Mouse (Mus musculus) urinary bladder, postnatal 14 days (tissue): ENCODE results near the gene Magoh.
A peak's percentile ranks its signal among the peaks of the same experiment; 100 is the strongest.

ENCODE experiments used
- DNase-seq: peaks from one replicate; pipeline ENCODE4 v3.0.0; 2021; ENCODE audit warnings: low spot score

Magoh gene

GRCm38 (mm10) chr4:107879254-107880050 lies at the start of gene Magoh:
Gene Magoh, plus strand, starts transcription at chr4:107879755.
- DNase-seq: peak; percentile 98

GRCm38 (mm10) chr4:107830189-107830588 lies 49.4 kb upstream of the Magoh start:
- no peak for DNase-seq

- no peak for DNase-seq
Measured at GRCm38 (mm10) chr4:107830821-107831221, 48.7 kb upstream of the Magoh start.

DNA sequence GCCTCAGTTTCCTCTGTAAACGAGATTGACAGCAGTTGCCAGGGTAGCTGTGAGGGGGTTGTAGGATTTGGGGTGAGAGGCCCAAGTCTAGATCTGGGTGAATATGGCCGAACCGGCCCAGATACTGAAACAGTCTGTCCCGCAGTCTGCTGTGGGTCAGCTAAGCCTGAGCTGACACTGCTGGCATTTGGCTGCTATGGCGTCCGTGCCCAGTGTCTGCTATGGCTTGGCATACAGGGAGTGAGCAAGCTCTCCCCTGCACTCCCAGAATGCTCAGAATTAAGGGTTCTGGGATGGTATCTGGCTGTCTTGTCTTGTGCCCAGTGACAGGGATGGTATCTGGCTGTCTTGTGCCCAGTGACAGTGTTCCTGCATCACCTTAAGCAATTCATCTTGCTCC lies 47.9 kb upstream of the Magoh start:
- no peak for DNase-seq

DNA sequence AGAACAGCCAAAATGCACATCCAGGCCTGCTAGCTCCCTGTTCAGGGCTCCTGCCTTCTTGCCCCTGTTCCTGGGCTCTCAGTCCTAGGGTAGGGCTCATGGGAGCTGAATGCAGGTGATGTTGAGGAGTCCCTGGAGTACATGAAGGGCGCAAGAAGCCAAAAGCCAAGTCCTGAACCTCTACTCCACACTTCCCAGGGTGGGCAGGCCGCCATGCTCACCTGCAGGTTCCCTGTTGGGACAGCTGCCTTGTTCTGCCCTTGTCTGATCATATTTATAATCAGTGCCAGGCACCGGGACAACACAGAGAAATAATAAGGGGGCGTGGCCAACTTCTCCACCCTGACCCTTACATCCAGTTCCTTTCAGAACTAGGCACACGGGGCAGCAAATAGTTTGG lies 46.0 kb upstream of the Magoh start:
- no peak for DNase-seq

- no peak for DNase-seq
Measured at GRCm38 (mm10) chr4:107834643-107835314, 44.8 kb upstream of the Magoh start.

DNA sequence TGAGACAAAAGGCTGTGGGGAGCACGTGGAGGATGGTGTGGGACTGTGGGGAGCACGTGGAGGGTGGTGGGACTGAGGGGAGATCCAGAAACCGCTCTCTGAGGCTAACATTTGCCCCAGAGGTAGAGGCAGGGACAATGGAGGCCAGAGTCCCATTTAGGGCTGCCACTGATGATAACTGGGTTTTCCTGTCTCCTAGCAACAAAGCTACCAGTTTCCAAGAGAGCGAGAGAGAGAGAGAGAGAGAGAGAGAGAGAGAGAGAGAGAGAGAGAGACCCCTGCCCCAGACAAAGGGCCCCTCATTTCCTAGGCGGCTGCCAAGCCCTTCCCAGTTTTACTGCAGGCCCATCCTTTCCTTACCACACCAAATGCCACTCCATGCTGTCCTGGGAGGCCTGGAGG lies 44.0 kb upstream of the Magoh start:
- no peak for DNase-seq

DNA sequence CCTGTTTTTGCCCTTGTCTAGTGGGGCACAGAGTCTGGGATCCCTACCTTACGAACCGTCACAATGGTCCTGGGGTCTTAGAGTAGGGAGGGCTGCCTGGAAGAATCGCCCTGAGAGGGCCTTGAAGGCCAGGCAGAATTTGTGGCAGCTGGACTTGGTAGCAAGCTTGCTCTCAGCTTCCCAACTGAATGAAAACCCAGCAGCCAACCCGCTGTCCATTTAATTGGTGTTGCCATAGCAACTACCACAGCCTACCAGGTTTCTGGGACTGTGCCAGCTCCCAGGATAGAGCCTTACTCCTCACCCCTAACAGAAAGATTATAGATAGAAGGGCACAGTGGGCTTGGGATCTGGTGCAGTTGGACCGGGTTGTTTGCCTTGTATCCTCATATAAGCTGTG lies 42.8 kb upstream of the Magoh start:
- no peak for DNase-seq

GRCm38 (mm10) chr4:107837910-107838309 lies 41.6 kb upstream of the Magoh start:
- no peak for DNase-seq

DNA sequence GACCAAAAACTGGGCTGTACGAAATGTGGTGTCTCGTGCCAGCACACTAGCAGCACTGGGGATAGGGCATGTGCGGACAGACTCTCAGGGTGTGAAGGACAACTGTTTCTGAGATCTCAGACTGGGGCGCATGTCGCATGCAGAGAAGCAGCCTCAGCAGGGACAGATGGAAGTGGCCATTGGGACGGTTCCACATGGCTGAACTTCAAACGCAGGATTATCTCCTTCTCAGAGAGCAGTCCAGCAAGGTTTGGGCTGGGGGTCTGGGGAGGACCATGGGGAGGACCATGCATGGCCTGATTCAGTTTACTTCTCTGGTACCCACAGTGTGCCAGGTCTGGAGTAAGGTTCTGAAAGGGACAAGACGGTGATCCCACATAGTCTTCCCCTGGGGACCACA lies 35.9 kb upstream of the Magoh start:
- no peak for DNase-seq

DNA sequence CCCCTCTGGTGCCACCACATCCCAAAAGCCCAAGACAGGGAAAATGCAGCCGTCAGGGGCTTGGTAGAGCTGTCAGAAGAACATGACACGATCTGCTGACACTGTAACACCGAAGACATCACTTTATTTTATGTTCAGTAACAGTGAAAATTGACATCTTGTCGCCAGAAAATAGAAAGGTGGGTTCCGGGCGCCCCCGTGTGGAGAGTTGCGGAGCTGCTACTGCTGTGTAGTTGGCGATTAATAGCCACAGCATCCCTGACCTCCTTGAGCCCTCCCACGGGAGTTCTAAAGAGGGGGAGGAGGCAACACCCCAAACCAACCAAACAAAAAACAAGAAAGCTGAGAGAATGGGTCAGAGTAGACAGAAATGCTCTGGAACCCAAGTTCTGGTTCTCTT lies 34.6 kb upstream of the Magoh start:
- peak; percentile 73 for DNase-seq

DNA sequence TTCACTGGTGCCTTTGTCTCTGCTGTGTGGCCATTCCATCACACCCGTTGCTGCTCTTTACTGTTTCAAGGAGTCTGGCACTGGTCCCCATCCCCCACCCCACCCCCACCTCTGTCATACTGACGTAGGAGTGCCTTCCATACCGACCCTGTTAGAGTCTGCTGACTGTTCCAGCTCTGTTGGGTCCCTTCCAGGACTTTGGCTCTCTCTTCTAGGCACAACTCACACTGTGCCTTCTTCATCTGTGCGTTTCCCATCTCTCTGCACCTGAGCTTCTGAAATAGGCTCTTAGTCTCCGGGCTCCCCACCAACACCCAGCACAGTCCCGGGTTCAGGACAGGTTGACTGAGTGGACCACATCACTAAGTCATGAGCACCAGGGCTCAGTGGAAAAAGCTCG lies 32.8 kb upstream of the Magoh start:
- no peak for DNase-seq

DNA sequence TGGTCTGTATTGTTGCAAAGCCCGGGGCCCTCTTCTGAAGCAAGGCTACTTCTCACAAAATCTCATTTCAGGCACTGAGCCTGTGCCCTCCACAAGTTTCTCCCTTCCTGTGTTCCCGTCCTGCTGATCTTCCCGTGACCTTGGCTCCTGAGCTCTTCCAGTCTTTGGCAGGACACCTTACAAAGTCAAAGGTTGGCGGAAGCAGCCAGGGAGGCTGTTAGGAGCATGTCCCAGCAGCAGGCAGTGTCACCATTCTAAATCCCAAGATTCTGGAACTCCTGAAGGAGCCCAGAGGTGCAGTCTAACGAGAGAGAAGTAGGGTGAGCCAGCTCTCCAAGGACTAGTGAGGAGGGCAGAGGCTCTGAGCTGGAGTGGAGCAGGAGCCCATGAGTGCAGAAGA lies 31.0 kb upstream of the Magoh start:
- DNase-seq: no peak

- DNase-seq: no peak
Measured at GRCm38 (mm10) chr4:107849621-107850020, 29.9 kb upstream of the Magoh start.

DNA sequence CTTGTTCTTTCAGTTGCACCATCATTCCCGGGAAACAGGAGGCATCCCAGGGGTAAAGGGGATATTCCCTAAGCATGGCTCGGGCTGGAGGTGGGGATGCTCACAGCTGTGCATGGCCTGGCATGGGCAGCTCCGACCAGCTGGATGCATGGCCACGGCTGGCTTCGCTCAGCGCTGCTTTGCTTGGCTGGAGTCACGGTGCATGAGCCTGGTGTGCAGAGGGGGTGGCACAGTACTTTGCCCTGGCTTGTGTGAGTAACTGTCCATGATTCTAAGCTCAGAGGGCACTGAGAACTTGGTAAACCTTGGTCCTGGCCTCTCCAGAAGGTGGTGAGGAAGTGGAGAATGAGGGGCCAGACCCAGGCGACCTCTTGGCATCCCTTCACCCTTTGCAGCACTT lies 29.5 kb upstream of the Magoh start:
- no peak for DNase-seq

GRCm38 (mm10) chr4:107853333-107853732 lies 26.2 kb upstream of the Magoh start:
- DNase-seq: no peak

DNA sequence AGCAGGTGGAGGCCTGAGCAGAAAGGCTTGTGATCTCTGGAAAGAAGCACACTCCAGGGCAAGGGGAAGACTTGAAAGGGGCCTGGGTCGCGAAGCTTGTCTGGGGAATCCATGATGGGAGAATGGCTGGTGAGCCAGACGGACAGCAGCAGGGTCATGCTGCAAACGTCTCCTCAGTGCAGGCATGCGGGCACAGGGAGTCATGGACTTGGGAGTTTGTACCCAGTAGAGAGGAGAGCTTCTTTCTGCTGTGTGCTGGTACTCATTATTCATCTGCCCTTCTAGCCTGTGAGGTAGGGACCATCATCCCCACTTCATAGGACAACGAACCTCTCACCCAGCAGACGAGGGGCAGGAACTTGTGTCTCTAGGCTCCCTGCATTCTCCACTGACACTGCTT lies 25.7 kb upstream of the Magoh start:
- no peak for DNase-seq

DNA sequence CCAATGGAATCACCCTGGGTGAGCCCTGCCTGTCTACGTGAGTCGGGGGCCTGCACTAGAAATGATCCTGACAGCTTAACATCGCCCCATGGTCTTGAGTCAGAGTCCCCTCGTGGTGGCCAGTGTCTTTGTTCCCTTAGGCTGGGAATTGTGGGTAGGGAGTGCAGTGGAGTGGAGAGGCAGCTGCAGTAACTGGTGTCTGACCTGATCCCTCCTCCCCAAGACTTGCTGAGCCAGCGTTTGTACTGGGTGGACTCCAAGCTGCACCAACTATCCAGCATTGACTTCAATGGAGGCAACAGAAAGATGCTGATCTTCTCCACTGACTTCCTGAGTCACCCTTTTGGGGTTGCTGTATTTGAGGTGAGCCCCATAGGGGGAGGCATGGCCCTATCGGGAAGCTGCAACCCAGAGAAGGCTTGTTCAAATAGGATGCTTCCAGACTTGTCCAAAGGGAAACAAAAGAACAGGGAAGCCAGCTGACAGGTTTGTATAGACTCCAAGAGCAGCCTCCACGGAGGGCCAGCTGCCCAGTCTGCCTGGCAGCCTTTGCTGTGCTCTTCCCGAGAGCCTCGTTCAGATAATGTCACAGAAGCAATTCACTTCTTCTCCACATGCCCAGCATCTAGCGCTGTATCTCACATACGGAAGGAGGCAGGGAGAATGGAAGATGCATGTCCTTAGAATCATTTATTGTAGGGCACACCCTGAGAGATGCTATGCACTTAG lies 22.4 kb upstream of the Magoh start:
- DNase-seq: no peak

- DNase-seq: no peak
Measured at GRCm38 (mm10) chr4:107858995-107859394, 20.6 kb upstream of the Magoh start.

DNA sequence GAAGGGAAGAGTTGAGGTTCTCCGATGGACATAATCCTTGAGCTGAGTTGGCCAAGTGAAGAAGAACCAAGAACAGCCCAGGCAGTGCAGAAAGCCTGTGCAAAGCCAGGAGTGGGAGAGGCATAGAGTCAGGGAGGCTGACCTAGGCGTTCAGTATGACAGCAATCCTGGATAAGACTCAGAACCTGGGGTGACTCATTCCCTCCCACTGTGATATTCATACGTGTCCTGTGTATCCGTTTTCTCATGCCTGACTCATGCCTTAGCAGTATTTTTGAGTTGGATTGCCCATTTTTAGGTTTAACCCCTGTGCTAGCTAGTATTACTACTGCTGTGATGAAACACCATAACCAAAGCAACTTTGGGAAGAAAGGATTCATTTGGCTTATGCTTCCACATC lies 14.7 kb upstream of the Magoh start:
- DNase-seq: no peak

GRCm38 (mm10) chr4:107881631-107882030 lies 2.1 kb downstream of the Magoh start:
- DNase-seq: no peak

DNA sequence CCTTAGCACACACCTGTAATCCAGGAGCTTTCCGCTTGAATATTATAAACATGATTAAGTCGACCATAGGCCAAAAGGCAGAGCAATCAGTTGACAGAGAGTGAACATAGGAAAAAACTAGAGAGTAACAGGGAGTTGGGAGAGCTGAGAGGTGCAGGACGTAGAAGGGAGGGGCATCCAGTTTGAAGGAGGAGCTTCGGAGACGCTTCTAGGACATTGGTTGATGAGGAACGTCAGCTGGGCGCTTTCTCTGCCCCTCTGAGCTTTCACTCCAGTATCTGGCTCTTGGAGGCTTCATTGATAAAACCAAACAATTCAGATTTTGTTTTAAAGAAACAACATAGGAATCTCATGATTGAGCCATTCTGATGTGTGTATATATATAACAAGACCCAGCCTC lies 6.8 kb downstream of the Magoh start:
- no peak for DNase-seq

DNA sequence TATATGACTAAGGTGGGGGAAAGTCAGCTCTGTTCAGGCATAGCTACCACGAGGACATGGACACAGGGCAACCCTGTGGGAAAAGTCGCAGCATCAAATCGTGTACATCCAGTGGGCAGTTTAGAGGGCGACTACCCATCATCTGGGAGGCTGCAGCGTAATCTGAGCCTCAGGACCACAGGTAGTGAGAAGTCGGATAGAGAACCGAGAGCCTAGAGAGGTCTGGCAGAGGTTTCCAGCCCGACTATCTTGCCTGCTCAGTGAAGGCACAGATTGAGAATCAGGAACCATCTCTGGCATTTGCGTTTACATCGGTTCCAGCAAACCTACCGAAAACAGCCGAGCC lies 9.8 kb downstream of the Magoh start:
- no peak for DNase-seq
